ENCODE assay signal across 8 mouse cellular contexts in genomic region chr17:30539098-30539497, GRCm38 (mm10). TPM values are rescaled to one million over a fixed set of nuclear protein-coding genes. Genes with fewer than 3 reads are reported as not detected.
DNase-seq lines count a peak whose midpoint lies in the region; ATAC-seq and TF ChIP-seq lines count a peak whose summit lies in the region.

No protein-coding gene starts in this region.

- H3K27ac ChIP-seq in forebrain, postnatal 0 days (ENCODE audit: low read depth, low read length): no peak overlapping the region
- H3K27ac ChIP-seq in forebrain, embryonic 11.5 days (ENCODE audit: low read depth, low read length): no peak overlapping the region
- H3K27ac ChIP-seq in kidney, embryonic 15.5 days: peak overlapping the region; percentile 56

- H3K4me3 ChIP-seq in forebrain, postnatal 0 days (ENCODE audit: low read depth, low read length): no peak overlapping the region
- no peak overlapping the region for H3K4me3 ChIP-seq in forebrain, embryonic 11.5 days (ENCODE audit: low read depth, low read length)
- no peak overlapping the region for H3K4me3 ChIP-seq in kidney, embryonic 15.5 days (replicated peaks)

- 36% methylated on average over 8 of the region's 8 CpGs for WGBS in forebrain, postnatal 0 days
- 62% methylated on average over 8 of the region's 8 CpGs for WGBS in forebrain, embryonic 11.5 days
- WGBS in kidney, embryonic 15.5 days: 13% methylated on average over 8 of the region's 8 CpGs

- DNase-seq in forebrain, postnatal 0 days: peak; percentile 17
- DNase-seq in forebrain, embryonic 11.5 days (ENCODE audit: low spot score): no peak
- peak; percentile 28 for DNase-seq in ovary, postnatal 14 days (ENCODE audit: low spot score)
- no peak for DNase-seq in ovary, postnatal 10 days (ENCODE audit: low spot score)
- peak; percentile 34 to 67 for DNase-seq in lung, postnatal 4 days
- no peak for DNase-seq in B cell, adult 2 months
- no peak for DNase-seq in thymus, postnatal 14 days

- no peaks in the 10 kb centered on the region for H3K36me3 ChIP-seq in forebrain, postnatal 0 days (ENCODE audit: insufficient read depth)
- H3K36me3 ChIP-seq in forebrain, embryonic 11.5 days (ENCODE audit: control insufficient read depth, insufficient read depth, low read length): no peaks in the 10 kb centered on the region
- H3K36me3 ChIP-seq in kidney, embryonic 15.5 days: no peaks in the 10 kb centered on the region

- H3K4me1 ChIP-seq in forebrain, postnatal 0 days (ENCODE audit: insufficient read depth): no peaks in the 10 kb centered on the region
- no peaks in the 10 kb centered on the region for H3K4me1 ChIP-seq in forebrain, embryonic 11.5 days (replicated peaks; ENCODE audit: control insufficient read depth, insufficient read depth, low read length)
- H3K4me1 ChIP-seq in kidney, embryonic 15.5 days: peaks cover 23% of the 10 kb centered on the region

- no peak overlapping the region for H3K9ac ChIP-seq in forebrain, postnatal 0 days
- H3K9ac ChIP-seq in forebrain, embryonic 11.5 days (ENCODE audit: low read length): no peak overlapping the region
- no peak overlapping the region for H3K9ac ChIP-seq in kidney, embryonic 15.5 days

- no peaks in the 10 kb centered on the region for H3K9me3 ChIP-seq in forebrain, postnatal 0 days (ENCODE audit: low read length)
- H3K9me3 ChIP-seq in forebrain, embryonic 11.5 days (ENCODE audit: control insufficient read depth, low read length): no peaks in the 10 kb centered on the region
- no peaks in the 10 kb centered on the region for H3K9me3 ChIP-seq in kidney, embryonic 15.5 days (replicated peaks)

- ATAC-seq in forebrain, postnatal 0 days: no peak
- ATAC-seq in forebrain, embryonic 11.5 days (replicated peaks; ENCODE audit: low FRiP score): no peak
- peak; percentile 49; the same call in 1 of the 2 replicates for ATAC-seq in kidney, embryonic 15.5 days (replicated peaks; ENCODE audit: low FRiP score)

- no peaks in the 10 kb centered on the region for H3K27me3 ChIP-seq in forebrain, postnatal 0 days (ENCODE audit: insufficient read depth, low read length)
- no peaks in the 10 kb centered on the region for H3K27me3 ChIP-seq in forebrain, embryonic 11.5 days (ENCODE audit: control insufficient read depth, insufficient read depth, low read length)
- H3K27me3 ChIP-seq in kidney, embryonic 15.5 days: no peaks in the 10 kb centered on the region

- no peak overlapping the region for H3K4me2 ChIP-seq in forebrain, postnatal 0 days (ENCODE audit: low read depth)
- H3K4me2 ChIP-seq in forebrain, embryonic 11.5 days (ENCODE audit: low read depth, low read length, severe bottlenecking): no peak overlapping the region
- H3K4me2 ChIP-seq in kidney, embryonic 15.5 days: no peak overlapping the region

- TF ChIP-seq CTCF in forebrain, postnatal 0 days (IDR thresholded peaks at IDR 0.05; ENCODE audit: low read depth): no peak

RNA-seq across cellular contexts. Expression of gene Btbd9, which starts 37.2 kb away (rescaled TPM):
- 55.0 and 63.6 TPM in 2 replicates for total RNA-seq in forebrain, postnatal 0 days (2014; rRNA removed)
- polyA plus RNA-seq in forebrain, postnatal 0 days (2015; fragmentation: Nextera tagmentation; extraction: Ambion mirVana): 112 and 149 TPM in 2 replicates
- 63.4 and 63.9 TPM in 2 replicates for polyA plus RNA-seq in forebrain, embryonic 11.5 days (2014; fragmentation: Nextera tagmentation; extraction: Ambion mirVana)
- 54.3 and 57.8 TPM in 2 replicates for polyA plus RNA-seq in kidney, embryonic 15.5 days (2015; fragmentation: Nextera tagmentation; extraction: Ambion mirVana)

Comparison
In these comparisons a context has a peak if more than half of its experiments do, and no peak if none do; other contexts are left out.
1. DNase-seq: peak in forebrain, postnatal 0 days (single experiment), ovary, postnatal 14 days (single experiment) and lung, postnatal 4 days (2 of 2); none in forebrain, embryonic 11.5 days (single experiment), ovary, postnatal 10 days (single experiment), B cell, adult 2 months (0 of 2) and thymus, postnatal 14 days (single experiment).